Mouse (Mus musculus): Measurements from ENCODE around the gene Sbf2.
A peak's percentile ranks its signal among the peaks of the same experiment; 100 is the strongest.
"Not testable (repeated sequence)": the region's sequence is repeated elsewhere in the genome, so short reads cannot be mapped to it uniquely, and the experiment has no call there.

Sbf2 gene

GRCm38 (mm10) chr7:110631136-110631888, 16.6 kb upstream of the Sbf2 start:
- no peak for DNase-seq (ENCODE audit: low read depth in 2 of 2, low spot score in 2 of 2)

- DNase-seq (ENCODE audit: low read depth in 2 of 2, low spot score in 2 of 2) = peak; percentile 74 to 76
Observed at GRCm38 (mm10) chr7:110629892-110630666, 15.4 kb upstream of the Sbf2 start.

- no peak for DNase-seq (ENCODE audit: low read depth in 2 of 2, low spot score in 2 of 2)
Observed at GRCm38 (mm10) chr7:110628611-110629354, 14.1 kb upstream of the Sbf2 start.

GRCm38 (mm10) chr7:110628273-110628600, 13.5 kb upstream of the Sbf2 start:
- no peak for DNase-seq (ENCODE audit: low read depth in 2 of 2, low spot score in 2 of 2)

- peak in 1 of 2 experiments; percentile 47 for DNase-seq (ENCODE audit: low read depth in 2 of 2, low spot score in 2 of 2)
Observed at GRCm38 (mm10) chr7:110627486-110628272, 13.0 kb upstream of the Sbf2 start, which contains the start of gene Adm. Adm (plus strand) TSS chr7:110627661.

GRCm38 (mm10) chr7:110627099-110627482, 12.4 kb upstream of the Sbf2 start:
- DNase-seq (ENCODE audit: low read depth in 2 of 2, low spot score in 2 of 2) = peak in 1 of 2 experiments; percentile 5

GRCm38 (mm10) chr7:110626186-110627098, 11.7 kb upstream of the Sbf2 start:
- DNase-seq (ENCODE audit: low read depth in 2 of 2, low spot score in 2 of 2) = peak in 1 of 2 experiments; percentile 7

GRCm38 (mm10) chr7:110625489-110625888, 10.8 kb upstream of the Sbf2 start:
- no peak for DNase-seq (ENCODE audit: low read depth in 2 of 2, low spot score in 2 of 2)

GRCm38 (mm10) chr7:110624961-110625360, 10.2 kb upstream of the Sbf2 start:
- DNase-seq (ENCODE audit: low read depth in 2 of 2, low spot score in 2 of 2) = peak in 1 of 2 experiments; percentile 18

- DNase-seq (ENCODE audit: low read depth in 2 of 2, low spot score in 2 of 2) = no peak
Observed at GRCm38 (mm10) chr7:110624067-110624466, 9.3 kb upstream of the Sbf2 start.

- no peak for DNase-seq (ENCODE audit: low read depth in 2 of 2, low spot score in 2 of 2)
Observed at GRCm38 (mm10) chr7:110619086-110619611, 4.4 kb upstream of the Sbf2 start.

- DNase-seq (ENCODE audit: low read depth in 2 of 2, low spot score in 2 of 2) = no peak
Observed at GRCm38 (mm10) chr7:110615792-110616191, 1.1 kb upstream of the Sbf2 start.

GRCm38 (mm10) chr7:110615151-110615631, 469 bp upstream of the Sbf2 start:
- DNase-seq (ENCODE audit: low read depth in 2 of 2, low spot score in 2 of 2) = no peak

GRCm38 (mm10) chr7:110613381-110614132, 1.2 kb downstream of the Sbf2 start:
- no peak for DNase-seq (ENCODE audit: low read depth in 2 of 2, low spot score in 2 of 2)

- no peak for DNase-seq (ENCODE audit: low read depth in 2 of 2, low spot score in 2 of 2)
Observed at GRCm38 (mm10) chr7:110606906-110607305, 7.8 kb downstream of the Sbf2 start.

GRCm38 (mm10) chr7:110605476-110605875, 9.2 kb downstream of the Sbf2 start:
- DNase-seq (ENCODE audit: low read depth in 2 of 2, low spot score in 2 of 2) = no peak

- no peak for DNase-seq (ENCODE audit: low read depth in 2 of 2, low spot score in 2 of 2)
Observed at GRCm38 (mm10) chr7:110597141-110597540, 17.6 kb downstream of the Sbf2 start.

GRCm38 (mm10) chr7:110593991-110594390, 20.7 kb downstream of the Sbf2 start:
- DNase-seq (ENCODE audit: low read depth in 2 of 2, low spot score in 2 of 2) = not testable (repeated sequence)

GRCm38 (mm10) chr7:110587721-110588120, 27.0 kb downstream of the Sbf2 start:
- DNase-seq (ENCODE audit: low read depth in 2 of 2, low spot score in 2 of 2) = no peak

Data from CD8-positive naive resting alpha-beta T cell, adult 2 months (primary cell).